Mouse (Mus musculus) neural tube, embryonic 14.5 days (tissue): ENCODE data around the gene Tmem202. TPM values are rescaled to one million over a fixed set of nuclear protein-coding genes. Genes with fewer than 3 reads are reported as not detected.

Experiments
- ATAC-seq: fragments of 200-750 bp; cut with Nextera tagmentation; 2 replicates; pipeline ENCODE4 v1.8.0; 2017; ENCODE audit warnings: low read depth, mild to moderate bottlenecking, moderate TSS enrichment, moderate library complexity
- H3K27ac ChIP-seq: fragments of 300-500 bp; sonication (generic); 2 replicates; pipeline ENCODE4 v1.5.1; 2014; ENCODE audit warnings: low read depth, mild to moderate bottlenecking, control low read depth, low read length, moderate library complexity, mixed read lengths
- H3K27me3 ChIP-seq: fragments of 300-500 bp; sonication (generic); 2 replicates; pipeline ENCODE4 v1.6.1; 2014; ENCODE audit warnings: low read length; ENCODE audit not compliant: control insufficient read depth, insufficient read depth
- H3K36me3 ChIP-seq: fragments of 300-500 bp; sonication (generic); 2 replicates; pipeline ENCODE4 v1.6.1; 2014; ENCODE audit warnings: low read length, mixed read lengths; ENCODE audit not compliant: control insufficient read depth, insufficient read depth
- H3K4me1 ChIP-seq: fragments of 300-500 bp; sonication (generic); 2 replicates; pipeline ENCODE4 v1.6.1; 2014; ENCODE audit warnings: low read length; ENCODE audit not compliant: control insufficient read depth, insufficient read depth
- H3K4me2 ChIP-seq: fragments of 300-500 bp; sonication (generic); 2 replicates; pipeline ENCODE4 v1.6.1; 2014; ENCODE audit warnings: mild to moderate bottlenecking, low read depth, low read length, control low read depth
- H3K4me3 ChIP-seq: fragments of 300-500 bp; sonication (generic); 2 replicates; pipeline ENCODE4 v1.5.1; 2014; ENCODE audit warnings: low read depth, low read length, control low read depth, mixed read lengths
- H3K9ac ChIP-seq: fragments of 300-500 bp; sonication (generic); replicated peaks from 2 replicates; pipeline ENCODE4 v1.6.1; 2014; ENCODE audit warnings: low read depth, mild to moderate bottlenecking, control low read depth, low read length, mixed read lengths
- H3K9me3 ChIP-seq: fragments of 300-500 bp; sonication (generic); 2 replicates; pipeline ENCODE4 v1.6.1; 2016; ENCODE audit warnings: low read length; ENCODE audit not compliant: control insufficient read depth
- WGBS: fragments of 180-500 bp; shearing (Covaris S2); extraction: QIAGEN DNeasy Blood & Tissue Kit; methylation state at CpG from one replicate; pipeline ENCODE4 v1.1.7; 2014; 5-methylcytosine and 5-hydroxymethylcytosine counted together
- polyA plus RNA-seq: library from polyadenylated mRNA; unstranded; fragments of >200 nt; fragmentation: Nextera tagmentation; extraction: Ambion mirVana; gene quantifications from 2 replicates; pipeline ENCODE4 v1.2.1, GENCODE M21; 2014

Tmem202 gene
- polyA plus RNA-seq, 1 experiment from 2014 or later = 0.68 TPM

DNA sequence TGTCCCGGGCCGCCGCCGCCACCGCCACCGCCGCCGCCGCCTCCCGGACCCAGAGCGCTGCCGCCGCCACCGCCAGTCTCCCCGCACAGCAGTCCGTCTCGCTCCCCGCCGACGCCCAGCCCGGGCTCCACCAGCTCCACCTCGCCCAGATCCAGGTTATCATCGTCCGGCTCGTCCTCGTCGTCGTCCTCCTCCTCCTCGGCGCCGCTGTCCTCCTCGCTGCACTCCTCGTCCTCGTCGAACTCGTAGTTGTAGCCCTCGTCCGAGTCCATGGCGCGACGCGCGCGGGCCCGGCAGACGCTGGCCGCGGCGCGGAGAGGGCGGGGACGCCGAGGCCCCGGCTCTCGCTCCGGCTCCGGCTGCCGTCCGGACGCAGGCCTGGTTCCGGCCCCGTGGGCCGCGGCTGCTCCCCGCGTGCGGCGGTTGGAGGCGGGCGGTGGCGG, 53.5 kb downstream of the Tmem202 start:
- H3K4me3 ChIP-seq = peak overlapping the region; percentile 100
- H3K9ac ChIP-seq = peak overlapping the region; percentile 99
- ATAC-seq = peak; percentile 70
- under 1% methylated on average over 49 of the region's 71 CpGs for WGBS
- no peaks in the 10 kb centered on the region for H3K9me3 ChIP-seq
- H3K4me1 ChIP-seq = peaks cover 21% of the 10 kb centered on the region
- H3K27ac ChIP-seq = peak overlapping the region; percentile 99
- no peaks in the 10 kb centered on the region for H3K27me3 ChIP-seq
- no peaks in the 10 kb centered on the region for H3K36me3 ChIP-seq
- peak overlapping the region; percentile 97 for H3K4me2 ChIP-seq

DNA sequence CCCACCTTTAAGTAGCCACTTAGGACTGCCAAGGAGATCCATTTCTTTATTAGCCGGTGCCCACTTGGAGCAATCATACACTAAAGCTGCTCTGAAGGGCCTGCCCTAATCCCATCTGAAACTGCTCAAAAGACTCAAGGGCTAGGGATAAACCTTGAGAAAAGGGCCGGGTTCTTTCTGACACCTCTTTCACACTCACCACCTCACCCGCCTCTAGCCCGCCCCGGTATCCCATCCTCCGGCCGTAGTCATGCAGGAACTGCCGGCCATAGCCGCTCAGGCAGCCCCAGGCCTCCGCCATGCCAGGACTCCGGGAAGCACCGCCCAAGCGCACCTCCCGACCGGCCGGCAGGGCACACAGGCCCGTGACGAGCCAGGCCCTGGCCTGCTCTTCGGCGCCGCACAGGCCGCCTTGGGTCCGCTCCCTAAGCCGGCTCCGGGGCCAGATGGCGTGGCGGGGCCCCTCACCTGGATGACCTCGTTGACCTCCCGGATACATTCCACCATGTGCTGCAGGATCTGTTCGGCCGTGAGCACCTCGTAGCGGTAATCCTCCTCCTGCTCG, 54.1 kb downstream of the Tmem202 start:
- peak; percentile 61 for ATAC-seq
- peaks cover 21% of the 10 kb centered on the region for H3K4me1 ChIP-seq
- peak overlapping the region; percentile 100 for H3K4me3 ChIP-seq
- H3K36me3 ChIP-seq = no peaks in the 10 kb centered on the region
- peak overlapping the region; percentile 97 for H3K4me2 ChIP-seq
- peak overlapping the region; percentile 99 for H3K27ac ChIP-seq
- no peaks in the 10 kb centered on the region for H3K9me3 ChIP-seq
- WGBS = under 1% methylated on average over 34 of the region's 34 CpGs
- H3K27me3 ChIP-seq = no peaks in the 10 kb centered on the region
- H3K9ac ChIP-seq = peak overlapping the region; percentile 99

DNA sequence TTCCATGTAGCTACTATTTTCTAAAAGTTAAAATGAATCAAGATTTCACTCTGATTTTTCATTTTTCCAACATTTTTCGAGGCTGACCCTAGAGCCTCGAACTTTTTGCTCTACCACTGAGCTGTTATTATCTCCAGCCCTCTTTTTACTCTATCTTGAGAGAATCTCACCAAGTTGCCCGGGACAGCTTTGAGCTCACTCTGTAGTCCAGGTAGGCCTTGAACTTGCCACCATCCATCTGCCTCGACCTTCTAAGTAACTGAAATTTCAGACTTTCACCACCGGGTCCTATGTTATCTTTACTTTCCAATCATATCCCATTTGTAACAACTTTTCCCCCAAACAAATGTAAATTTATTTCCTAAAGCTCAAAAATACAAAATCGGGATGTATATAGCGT, 54.9 kb downstream of the Tmem202 start:
- Histone ChIP-seq H3K9ac (peak overlapping the region; percentile 99; the same call in 1 of the 2 replicates), H3K4me3 (peak overlapping the region; percentile 100), H3K36me3 (no peaks in the 10 kb centered on the region), H3K27ac (no peak overlapping the region), H3K4me2 (peak overlapping the region; percentile 97), H3K9me3 (no peaks in the 10 kb centered on the region), H3K4me1 (peaks cover 21% of the 10 kb centered on the region), H3K27me3 (no peaks in the 10 kb centered on the region)
- no peak for ATAC-seq
- WGBS = 18% methylated on average over 7 of the region's 7 CpGs

DNA sequence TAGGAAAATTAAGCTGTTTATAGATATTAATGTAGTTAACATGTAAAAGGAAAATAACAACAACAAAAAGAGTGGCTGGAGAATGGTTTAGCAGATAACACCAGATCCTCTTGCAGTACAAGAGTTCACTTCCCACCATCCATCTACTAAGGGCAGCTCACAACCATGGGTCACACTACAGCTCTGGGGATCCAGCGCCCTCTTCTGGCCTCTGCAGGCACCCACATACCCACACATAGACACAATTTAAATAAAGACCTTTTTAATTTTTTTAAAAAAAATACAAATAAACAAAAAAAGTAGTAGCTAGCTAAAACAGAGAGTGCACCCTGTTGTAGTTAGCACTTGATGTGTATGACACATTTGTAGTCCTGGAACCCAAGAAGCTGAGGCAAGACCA, 57.2 kb downstream of the Tmem202 start:
- Histone ChIP-seq H3K9ac (no peak overlapping the region), H3K9me3 (no peaks in the 10 kb centered on the region), H3K36me3 (no peaks in the 10 kb centered on the region), H3K4me3 (no peak overlapping the region), H3K4me2 (no peak overlapping the region), H3K27ac (no peak overlapping the region), H3K4me1 (peaks cover 21% of the 10 kb centered on the region), H3K27me3 (no peaks in the 10 kb centered on the region)
- 15% methylated on average over 1 of the region's 1 CpGs for whole genome bisulfite sequencing
- ATAC-seq = no peak

DNA sequence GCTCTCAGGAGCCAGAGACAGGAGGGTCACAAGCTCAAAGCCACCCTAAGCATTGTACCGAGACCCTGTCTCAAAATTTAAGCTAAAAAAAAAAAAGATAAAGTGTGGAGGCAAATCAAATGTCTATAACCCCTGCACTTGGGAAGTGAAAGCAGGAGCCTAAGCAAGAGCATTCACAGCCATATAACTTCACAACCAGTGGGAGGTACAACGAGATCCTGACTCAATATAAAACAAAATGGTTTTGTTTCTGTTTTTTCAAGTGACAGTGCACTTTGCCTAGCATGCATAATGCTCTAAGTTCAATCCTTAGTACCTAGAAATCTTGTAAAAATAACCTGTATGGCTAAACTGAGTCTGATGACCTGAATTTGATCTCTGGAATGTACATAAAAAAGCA, 63.0 kb downstream of the Tmem202 start:
- 88% methylated on average over 2 of the region's 2 CpGs for WGBS
- Histone ChIP-seq H3K9me3 (no peaks in the 10 kb centered on the region), H3K4me2 (no peak overlapping the region), H3K27ac (no peak overlapping the region), H3K27me3 (no peaks in the 10 kb centered on the region), H3K9ac (no peak overlapping the region), H3K36me3 (no peaks in the 10 kb centered on the region), H3K4me1 (no peaks in the 10 kb centered on the region), H3K4me3 (no peak overlapping the region)
- ATAC-seq = no peak

DNA sequence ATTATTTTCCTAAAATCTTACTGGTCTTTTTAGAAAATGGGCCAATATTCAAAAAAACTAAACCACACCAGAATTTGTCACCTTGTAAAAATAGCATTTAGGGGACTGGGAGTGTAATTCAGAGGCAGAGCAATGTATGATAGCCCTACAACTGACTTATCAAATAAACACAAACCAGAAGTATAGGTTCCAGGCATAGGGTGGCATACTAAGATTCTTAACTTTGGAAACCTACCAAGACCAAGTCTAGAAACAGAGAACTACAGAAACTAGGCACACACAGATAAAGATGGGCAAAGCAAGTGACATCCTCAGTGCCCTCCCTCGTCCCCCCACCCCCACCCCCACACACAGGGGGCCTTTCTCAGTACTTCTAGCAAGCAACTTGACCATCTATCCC, 64.8 kb downstream of the Tmem202 start:
- 88% methylated on average over 1 of the region's 1 CpGs for WGBS
- H3K4me3 ChIP-seq = no peak overlapping the region
- no peaks in the 10 kb centered on the region for H3K27me3 ChIP-seq
- H3K36me3 ChIP-seq = no peaks in the 10 kb centered on the region
- no peak for ATAC-seq
- H3K9ac ChIP-seq = no peak overlapping the region
- H3K27ac ChIP-seq = no peak overlapping the region
- no peak overlapping the region for H3K4me2 ChIP-seq
- no peaks in the 10 kb centered on the region for H3K9me3 ChIP-seq
- no peaks in the 10 kb centered on the region for H3K4me1 ChIP-seq

DNA sequence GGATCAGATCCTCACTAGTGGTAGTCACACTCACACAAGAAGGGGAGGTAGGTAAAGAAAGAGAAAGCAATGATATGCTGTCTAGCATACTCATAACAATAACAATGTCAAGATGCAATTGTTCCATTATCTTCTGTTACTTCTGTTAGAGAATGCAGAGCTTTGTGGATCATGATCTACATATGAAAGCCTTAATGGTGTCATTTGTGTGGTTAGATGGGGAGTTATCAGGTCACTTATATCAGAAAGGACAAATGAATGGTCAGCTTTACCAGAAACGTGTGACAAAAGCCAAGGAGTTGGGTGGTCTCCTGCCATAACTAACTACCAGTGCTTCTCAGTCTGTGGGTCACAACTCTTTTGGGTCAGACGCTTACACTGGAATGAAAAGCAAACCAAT, 66.5 kb downstream of the Tmem202 start:
- WGBS = 61% methylated on average over 2 of the region's 2 CpGs
- H3K36me3 ChIP-seq = no peaks in the 10 kb centered on the region

DNA sequence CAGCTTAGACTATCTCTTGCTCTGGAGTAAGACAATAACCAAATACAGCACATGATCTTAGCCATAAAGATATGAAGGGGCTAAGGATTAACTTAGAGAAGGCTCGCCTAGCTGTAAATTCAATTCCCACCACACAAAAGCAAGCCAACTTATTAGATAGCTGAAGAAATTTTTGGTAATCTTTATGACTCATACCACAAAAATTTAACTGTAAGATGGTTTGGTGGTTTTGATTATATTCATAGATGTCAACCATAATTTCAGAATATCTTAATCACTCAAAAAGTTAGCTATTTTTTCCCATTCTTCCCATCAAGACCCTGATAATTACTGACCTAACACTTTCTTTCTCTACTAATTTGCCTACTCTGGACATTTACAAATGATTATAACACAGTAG, 70.2 kb downstream of the Tmem202 start:
- Histone ChIP-seq H3K4me3 (no peak overlapping the region), H3K4me1 (no peaks in the 10 kb centered on the region), H3K27me3 (no peaks in the 10 kb centered on the region), H3K4me2 (no peak overlapping the region), H3K9ac (no peak overlapping the region), H3K9me3 (no peaks in the 10 kb centered on the region), H3K27ac (no peak overlapping the region), H3K36me3 (no peaks in the 10 kb centered on the region)
- no peak for ATAC-seq
- 90% methylated on average over 1 of the region's 1 CpGs for WGBS

More for the DNA sequence above, 66.5 kb downstream of the Tmem202 start:
- no peak overlapping the region for H3K27ac ChIP-seq
- no peak overlapping the region for H3K4me3 ChIP-seq
- H3K4me1 ChIP-seq = no peaks in the 10 kb centered on the region
- H3K9ac ChIP-seq = no peak overlapping the region
- H3K27me3 ChIP-seq = no peaks in the 10 kb centered on the region
- no peaks in the 10 kb centered on the region for H3K9me3 ChIP-seq
- no peak overlapping the region for H3K4me2 ChIP-seq
- no peak for ATAC-seq
